Mouse (Mus musculus) hindbrain, embryonic 13.5 days (tissue): ENCODE measurements at regions not wholly inside any gene's neighbourhood (a gene's known extent, or its start where the extent isn't known, plus 50 kb on each side); places are given as distances from the start of the nearest gene placed in this dataset.
A peak's percentile ranks its signal among the peaks of the same experiment; 100 is the strongest.

ENCODE experiments used
- ATAC-seq: fragments of 200-750 bp; cut with Nextera tagmentation; 2 replicates; pipeline ENCODE4 v1.8.0; 2017; ENCODE audit warnings: moderate TSS enrichment; ENCODE audit not compliant: low FRiP score
- H3K27ac ChIP-seq: fragments of 300-500 bp; sonication (generic); 2 replicates; pipeline ENCODE4 v1.5.1; 2015; ENCODE audit warnings: inconsistent platforms, mild to moderate bottlenecking, moderate library complexity
- H3K27me3 ChIP-seq: fragments of 300-500 bp; sonication (generic); 2 replicates; pipeline ENCODE4 v1.6.1; 2015; ENCODE audit warnings: mild to moderate bottlenecking, inconsistent platforms
- H3K36me3 ChIP-seq: fragments of 300-500 bp; sonication (generic); 2 replicates; pipeline ENCODE4 v1.6.1; 2015; ENCODE audit warnings: mild to moderate bottlenecking, inconsistent platforms
- H3K4me1 ChIP-seq: fragments of 300-500 bp; sonication (generic); replicated peaks from 2 replicates; pipeline ENCODE4 v1.6.1; 2015; ENCODE audit warnings: inconsistent platforms
- H3K4me2 ChIP-seq: fragments of 300-500 bp; sonication (generic); 2 replicates; pipeline ENCODE4 v1.6.1; 2015; ENCODE audit warnings: inconsistent platforms, mild to moderate bottlenecking, moderate library complexity
- H3K4me3 ChIP-seq: fragments of 300-500 bp; sonication (generic); 2 replicates; pipeline ENCODE4 v1.5.1; 2015; ENCODE audit warnings: mild to moderate bottlenecking, inconsistent platforms
- H3K9ac ChIP-seq: fragments of 300-500 bp; sonication (generic); 2 replicates; pipeline ENCODE4 v1.6.1; 2015; ENCODE audit warnings: mild to moderate bottlenecking, inconsistent platforms
- H3K9me3 ChIP-seq: fragments of 300-500 bp; sonication (generic); 2 replicates; pipeline ENCODE4 v1.6.1; 2016; ENCODE audit warnings: inconsistent platforms
- WGBS: fragments of 180-500 bp; shearing (Covaris S2); methylation state at CpG from one replicate; pipeline ENCODE4 v1.1.7; 2015; 5-methylcytosine and 5-hydroxymethylcytosine counted together

DNA sequence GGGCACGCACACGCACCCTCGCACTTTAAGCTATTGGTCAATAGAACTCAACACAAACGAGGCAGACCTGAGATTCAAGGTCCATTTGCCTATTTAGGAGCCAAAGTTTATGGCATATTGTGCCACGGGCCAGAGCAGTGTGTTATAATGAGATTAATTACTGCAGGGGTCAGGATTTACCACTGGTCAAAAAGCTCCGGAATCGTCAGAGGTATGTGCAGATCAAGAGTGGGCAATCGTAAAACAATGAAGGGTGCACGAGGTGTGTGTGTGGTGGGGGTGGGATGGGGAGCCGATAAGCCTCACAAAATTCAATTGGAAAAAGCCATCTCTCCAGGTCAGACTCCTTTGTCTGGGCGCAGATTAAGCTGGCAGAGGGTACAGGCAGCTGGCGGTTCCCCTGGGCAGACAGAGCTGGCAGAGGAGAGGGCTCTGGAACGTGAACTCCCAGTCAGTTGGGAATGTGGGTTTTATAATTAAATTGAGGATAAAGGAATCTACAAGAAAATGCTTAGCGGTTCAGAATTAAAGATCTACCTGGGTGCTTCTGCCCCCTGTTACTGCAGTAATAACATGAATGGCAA, 97.4 kb upstream of the Itga6 start:
- Histone ChIP-seq H3K4me1 (peaks cover 22% of the 10 kb centered on the region), H3K9me3 (no peaks in the 10 kb centered on the region), H3K27ac (no peak overlapping the region), H3K4me2 (no peak overlapping the region), H3K4me3 (no peak overlapping the region), H3K27me3 (no peaks in the 10 kb centered on the region), H3K36me3 (no peaks in the 10 kb centered on the region), H3K9ac (no peak overlapping the region)
- ATAC-seq = no peak
- 72% methylated on average over 14 of the region's 14 CpGs for WGBS

- H3K4me3 ChIP-seq = no peak overlapping the region
- H3K27me3 ChIP-seq = no peaks in the 10 kb centered on the region
- 12% methylated on average over 2 of the region's 2 CpGs for WGBS
- H3K36me3 ChIP-seq = no peaks in the 10 kb centered on the region
- H3K4me2 ChIP-seq = no peak overlapping the region
- H3K9me3 ChIP-seq = no peaks in the 10 kb centered on the region
- peaks cover 34% of the 10 kb centered on the region for H3K4me1 ChIP-seq
- H3K27ac ChIP-seq = peak overlapping the region; percentile 71; the same call in 1 of the 2 replicates
- no peak overlapping the region for H3K9ac ChIP-seq
- ATAC-seq = no peak
These were observed 93.8 kb upstream of the Itga6 start for GRCm38 (mm10) chr2:71651662-71652061.

DNA sequence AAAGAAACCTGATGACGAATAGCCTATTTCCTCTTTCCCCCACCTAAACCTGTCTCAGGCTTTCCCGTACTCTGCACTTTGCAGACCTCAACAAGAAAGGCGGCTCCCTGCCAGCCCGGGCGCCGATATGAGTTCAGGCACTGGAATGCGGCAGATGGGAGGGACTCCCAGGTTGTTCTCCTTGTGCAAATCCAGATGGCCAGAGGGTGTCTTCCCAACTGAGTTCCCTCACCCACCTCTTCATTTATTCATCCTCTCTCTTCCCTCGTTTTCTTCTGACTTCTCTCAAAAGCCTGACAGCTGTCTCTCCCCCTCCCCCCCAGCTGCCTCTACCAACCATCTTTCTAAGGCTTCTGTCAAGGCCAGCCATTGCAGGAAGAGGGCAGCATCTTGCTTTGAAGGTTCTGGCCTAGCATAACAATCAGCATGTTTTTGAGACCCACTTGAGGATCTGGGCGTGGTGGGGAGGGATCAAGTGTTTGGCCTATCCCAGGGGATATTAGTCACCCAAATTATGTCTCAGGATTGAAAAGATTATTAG, 93.1 kb upstream of the Itga6 start:
- no peak overlapping the region for H3K9ac ChIP-seq
- H3K36me3 ChIP-seq = no peaks in the 10 kb centered on the region
- 15% methylated on average over 9 of the region's 9 CpGs for WGBS
- H3K4me2 ChIP-seq = peak overlapping the region; percentile 29; the same call in 1 of the 2 replicates
- H3K27ac ChIP-seq = peak overlapping the region; percentile 71
- H3K27me3 ChIP-seq = no peaks in the 10 kb centered on the region
- H3K4me3 ChIP-seq = no peak overlapping the region
- no peaks in the 10 kb centered on the region for H3K9me3 ChIP-seq
- H3K4me1 ChIP-seq = peaks cover 34% of the 10 kb centered on the region
- no peak for ATAC-seq

GRCm38 (mm10) chr2:71654817-71655503, 90.5 kb upstream of the Itga6 start:
- H3K4me2 ChIP-seq = no peak overlapping the region

GRCm38 (mm10) chr2:71655504-71656390, 89.7 kb upstream of the Itga6 start:
- no peaks in the 10 kb centered on the region for H3K9me3 ChIP-seq
- H3K9ac ChIP-seq = peak overlapping the region; percentile 56
- H3K36me3 ChIP-seq = no peaks in the 10 kb centered on the region
- peak overlapping the region; percentile 50; the same call in 1 of the 2 replicates for H3K27ac ChIP-seq
- under 1% methylated on average over 19 of the region's 19 CpGs for WGBS
- H3K27me3 ChIP-seq = 0 out of 2 replicates have a peak, but pooled peaks cover 3% of the 10 kb centered on the region
- ATAC-seq = peak; percentile 57
- H3K4me2 ChIP-seq = peak overlapping the region; percentile 58
- peaks cover 24% of the 10 kb centered on the region for H3K4me1 ChIP-seq
- H3K4me3 ChIP-seq = peak overlapping the region; percentile 34

More at GRCm38 (mm10) chr2:71654817-71655503, 90.5 kb upstream of the Itga6 start:
- Histone ChIP-seq H3K36me3 (no peaks in the 10 kb centered on the region), H3K9me3 (no peaks in the 10 kb centered on the region), H3K4me3 (no peak overlapping the region), H3K9ac (no peak overlapping the region), H3K4me1 (peaks cover 24% of the 10 kb centered on the region), H3K27me3 (0 out of 2 replicates have a peak, but pooled peaks cover 3% of the 10 kb centered on the region), H3K27ac (no peak overlapping the region)
- ATAC-seq = 0 out of 2 replicates have a peak, but pooled peaks have one; percentile 43
- 7% methylated on average over 8 of the region's 8 CpGs for WGBS

DNA sequence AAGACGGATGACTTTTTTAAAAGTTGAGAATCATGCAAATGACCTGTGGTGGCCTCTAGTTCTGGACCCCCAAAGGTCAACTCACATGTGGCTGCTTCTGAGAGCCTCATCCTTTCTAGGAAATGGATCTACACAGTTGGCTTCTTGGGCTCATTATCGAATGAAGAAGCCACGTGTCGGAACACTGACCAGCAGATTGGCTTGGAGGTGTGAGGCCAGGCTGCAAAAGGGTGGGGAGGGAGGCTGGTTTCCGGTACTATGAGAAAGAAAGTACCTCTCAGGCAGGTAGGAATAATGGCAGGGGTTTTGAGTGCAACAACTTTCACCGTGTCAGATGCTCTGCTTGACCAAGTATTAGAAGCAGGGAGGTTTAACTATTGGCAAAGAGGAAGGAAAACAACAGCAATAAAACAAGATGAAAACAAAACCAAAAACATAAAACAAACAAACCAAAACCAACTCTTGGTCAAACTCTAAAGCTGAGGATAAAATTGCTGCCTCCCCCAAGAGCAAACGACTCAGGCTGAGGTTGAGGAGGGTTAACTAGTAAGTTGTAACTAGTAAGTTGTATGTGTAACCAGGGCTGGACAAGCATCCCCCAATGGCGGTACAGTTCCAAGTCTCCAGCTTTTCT, 88.7 kb upstream of the Itga6 start:
- no peak overlapping the region for H3K4me3 ChIP-seq
- H3K36me3 ChIP-seq = no peaks in the 10 kb centered on the region
- 63% methylated on average over 8 of the region's 8 CpGs for WGBS
- peaks cover 21% of the 10 kb centered on the region for H3K4me1 ChIP-seq
- H3K9ac ChIP-seq = no peak overlapping the region
- H3K27ac ChIP-seq = no peak overlapping the region
- H3K9me3 ChIP-seq = no peaks in the 10 kb centered on the region
- 0 out of 2 replicates have a peak, but pooled peaks cover 3% of the 10 kb centered on the region for H3K27me3 ChIP-seq
- no peak for ATAC-seq
- no peak overlapping the region; the same call in 1 of the 2 replicates for H3K4me2 ChIP-seq

DNA sequence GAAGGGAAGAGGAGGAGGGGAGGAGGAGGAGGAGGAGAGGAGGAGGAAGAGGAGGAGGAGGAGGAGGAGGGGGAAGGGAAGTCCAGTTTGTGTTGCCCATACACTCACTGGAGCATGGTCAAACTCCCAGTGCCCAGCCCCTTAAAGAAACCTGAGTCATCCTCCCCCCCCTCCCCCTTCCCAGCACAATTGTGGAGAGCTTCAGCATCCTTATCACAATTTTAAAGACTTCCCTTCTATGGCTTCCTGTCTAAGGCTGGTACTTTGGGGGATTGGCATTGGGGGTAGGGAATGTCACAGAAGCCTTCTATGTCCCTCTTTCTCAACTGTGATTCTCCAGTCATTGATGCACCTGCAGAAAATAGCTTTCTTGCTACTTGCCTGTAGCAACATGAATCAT, 84.0 kb upstream of the Itga6 start:
- no peaks in the 10 kb centered on the region for H3K9me3 ChIP-seq
- H3K4me3 ChIP-seq = no peak overlapping the region
- H3K4me1 ChIP-seq = peaks cover 2% of the 10 kb centered on the region; the same call in 1 of the 2 replicates
- H3K27me3 ChIP-seq = 0 out of 2 replicates have a peak, but pooled peaks cover 3% of the 10 kb centered on the region
- no peak overlapping the region for H3K4me2 ChIP-seq
- H3K27ac ChIP-seq = no peak overlapping the region
- no peak overlapping the region for H3K9ac ChIP-seq
- ATAC-seq = no peak
- no peaks in the 10 kb centered on the region for H3K36me3 ChIP-seq

- Histone ChIP-seq H3K4me1 (no peaks in the 10 kb centered on the region), H3K4me2 (no peak overlapping the region), H3K36me3 (no peaks in the 10 kb centered on the region), H3K9ac (no peak overlapping the region), H3K27ac (no peak overlapping the region), H3K27me3 (0 out of 2 replicates have a peak, but pooled peaks cover 3% of the 10 kb centered on the region), H3K4me3 (no peak overlapping the region), H3K9me3 (no peaks in the 10 kb centered on the region)
- 93% methylated on average over 5 of the region's 5 CpGs for WGBS
- no peak for ATAC-seq
These were observed 83.4 kb upstream of the Itga6 start for GRCm38 (mm10) chr2:71661986-71662385.

DNA sequence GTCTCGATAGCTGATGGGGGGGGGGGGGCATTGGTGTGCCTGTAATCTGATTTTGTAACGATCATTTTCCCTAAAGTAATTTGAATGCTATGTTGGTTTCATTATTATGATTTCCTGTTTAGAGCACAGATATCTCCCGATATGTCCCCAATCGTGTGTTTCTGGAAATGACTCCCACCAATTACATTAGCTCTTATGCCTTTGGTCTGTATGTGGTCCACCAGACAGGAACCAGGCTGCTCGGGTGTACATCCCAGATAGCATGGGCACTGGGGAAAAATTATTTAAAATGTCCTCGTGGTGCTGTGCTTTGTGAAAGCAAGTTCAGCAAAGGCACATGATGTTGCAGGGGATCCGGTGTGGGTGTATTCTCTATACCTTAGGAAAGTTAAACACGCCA, 82.0 kb upstream of the Itga6 start:
- Histone ChIP-seq H3K27me3 (no peaks in the 10 kb centered on the region), H3K9ac (no peak overlapping the region), H3K9me3 (no peaks in the 10 kb centered on the region), H3K4me3 (no peak overlapping the region), H3K36me3 (no peaks in the 10 kb centered on the region), H3K27ac (no peak overlapping the region), H3K4me1 (no peaks in the 10 kb centered on the region), H3K4me2 (no peak overlapping the region)
- whole genome bisulfite sequencing = 86% methylated on average over 8 of the region's 8 CpGs
- ATAC-seq = no peak

DNA sequence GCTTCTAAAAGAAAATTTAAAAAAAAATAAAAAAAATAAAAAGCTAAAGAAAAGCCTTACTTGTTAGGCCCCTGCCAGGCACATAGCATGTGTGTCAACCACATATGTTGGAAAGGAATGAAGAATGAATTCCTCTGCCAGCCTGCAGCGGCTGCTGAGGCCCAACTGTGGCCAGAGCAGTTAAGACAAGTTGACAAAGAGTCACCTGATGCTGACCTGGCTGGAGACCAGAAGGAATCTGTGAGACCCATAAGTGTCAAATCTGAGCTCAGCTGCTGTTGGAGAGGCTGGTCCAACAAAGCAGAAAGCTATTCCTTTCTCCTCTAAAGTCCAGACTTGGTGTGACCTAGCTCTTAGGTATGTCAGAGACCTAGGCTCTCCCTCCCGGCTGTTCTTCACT, 78.5 kb upstream of the Itga6 start:
- Histone ChIP-seq H3K4me1 (no peaks in the 10 kb centered on the region), H3K4me2 (no peak overlapping the region), H3K9me3 (no peaks in the 10 kb centered on the region), H3K27ac (no peak overlapping the region), H3K36me3 (no peaks in the 10 kb centered on the region), H3K27me3 (no peaks in the 10 kb centered on the region), H3K9ac (no peak overlapping the region), H3K4me3 (no peak overlapping the region)
- no peak for ATAC-seq
- 89% methylated on average over 2 of the region's 2 CpGs for WGBS

DNA sequence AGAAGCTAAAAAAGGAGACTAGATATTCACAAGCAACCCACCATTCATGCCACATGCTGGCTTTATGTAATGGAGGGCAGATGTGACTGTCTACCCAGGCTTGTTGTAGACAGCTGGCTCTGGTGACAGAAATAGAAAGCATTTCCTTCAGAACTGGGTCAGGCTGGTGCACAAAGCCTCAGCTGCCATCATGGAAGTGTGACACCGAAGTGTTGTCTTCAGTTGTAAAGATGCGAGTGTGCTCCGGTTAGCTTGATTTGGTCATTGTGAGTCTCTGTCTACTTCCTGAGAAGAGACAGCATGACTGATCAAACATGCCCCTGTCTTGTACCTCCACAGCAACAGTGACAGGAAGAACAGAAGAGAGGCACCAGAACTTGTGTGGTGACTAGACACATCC, 77.7 kb upstream of the Itga6 start:
- H3K27me3 ChIP-seq = no peaks in the 10 kb centered on the region
- no peaks in the 10 kb centered on the region for H3K36me3 ChIP-seq
- no peak overlapping the region for H3K27ac ChIP-seq
- H3K4me2 ChIP-seq = no peak overlapping the region
- WGBS = 93% methylated on average over 3 of the region's 3 CpGs
- no peak overlapping the region for H3K9ac ChIP-seq
- no peaks in the 10 kb centered on the region for H3K4me1 ChIP-seq
- no peak overlapping the region for H3K4me3 ChIP-seq
- no peak for ATAC-seq
- no peaks in the 10 kb centered on the region for H3K9me3 ChIP-seq
